Mouse (Mus musculus) left cerebral cortex, adult 18-20 months (tissue): Measurements from ENCODE around the gene Zcchc14. TPM values are rescaled to one million over a fixed set of nuclear protein-coding genes. Genes with fewer than 3 reads are reported as not detected.
A peak's percentile ranks its signal among the peaks of the same experiment; 100 is the strongest.

Experiments used
- DNase-seq, 2 experiments: peaks; one replicate each; pipeline ENCODE4 v3.0.0; 2021 to 2022; ENCODE audit warnings: low spot score in 2 of 2, mixed read lengths in 1 of 2
- total RNA-seq, 2 experiments: library from RNA; stranded (reverse); gene quantifications; 2 replicates each; pipeline ENCODE4 v1.2.3; 2021

Zcchc14 gene
- total RNA-seq, 2 experiments from 2014 or later: 63.2 to 68.7 TPM

GRCm38 (mm10) chr8:121590203-121591177 lies 62.2 kb downstream of the Zcchc14 start, which contains the start of gene Map1lc3b:
Gene Map1lc3b, plus strand, starts transcription at chr8:121590361.
- DNase-seq: peak; percentile 96 to 97

GRCm38 (mm10) chr8:121589205-121589726 lies 63.4 kb downstream of the Zcchc14 start:
- DNase-seq: no peak

- DNase-seq: no peak
Observed at GRCm38 (mm10) chr8:121588750-121589149, 64.0 kb downstream of the Zcchc14 start.

- DNase-seq: peak; percentile 100
Observed at GRCm38 (mm10) chr8:121585159-121585825, 67.4 kb downstream of the Zcchc14 start.

- DNase-seq: no peak
Observed at GRCm38 (mm10) chr8:121584730-121585129, 68.0 kb downstream of the Zcchc14 start.

GRCm38 (mm10) chr8:121583653-121584052 lies 69.0 kb downstream of the Zcchc14 start:
- peak; percentile 43 to 59 for DNase-seq

GRCm38 (mm10) chr8:121580465-121580864 lies 72.2 kb downstream of the Zcchc14 start:
- no peak for DNase-seq

- peak; percentile 90 to 95 for DNase-seq
Observed at GRCm38 (mm10) chr8:121578676-121579451, 73.8 kb downstream of the Zcchc14 start, which contains the start of gene Fbxo31. Gene Fbxo31, minus strand, starts transcription at chr8:121578806.

- no peak for DNase-seq
Observed at GRCm38 (mm10) chr8:121577751-121578675, 74.7 kb downstream of the Zcchc14 start.

GRCm38 (mm10) chr8:121575661-121576060 lies 77.0 kb downstream of the Zcchc14 start:
- DNase-seq: no peak

- no peak for DNase-seq
Observed at GRCm38 (mm10) chr8:121573275-121573674, 79.4 kb downstream of the Zcchc14 start.

GRCm38 (mm10) chr8:121572121-121572520 lies 80.6 kb downstream of the Zcchc14 start:
- DNase-seq: no peak

- DNase-seq: no peak
Observed at GRCm38 (mm10) chr8:121570801-121571200, 81.9 kb downstream of the Zcchc14 start.

GRCm38 (mm10) chr8:121570335-121570734 lies 82.4 kb downstream of the Zcchc14 start:
- DNase-seq: peak; percentile 51 to 61

- DNase-seq: no peak
Observed at GRCm38 (mm10) chr8:121568321-121568720, 84.4 kb downstream of the Zcchc14 start.

- no peak for DNase-seq
Observed at GRCm38 (mm10) chr8:121563701-121564100, 89.0 kb downstream of the Zcchc14 start.

GRCm38 (mm10) chr8:121562941-121563351 lies 89.8 kb downstream of the Zcchc14 start:
- DNase-seq: no peak

GRCm38 (mm10) chr8:121561636-121562345 lies 90.9 kb downstream of the Zcchc14 start:
- DNase-seq: no peak
